Mouse (Mus musculus) spleen, embryonic (tissue): Measurements from ENCODE around the gene Pipox.

Experiments used
- CTCF ChIA-PET: fragments of 350-600 bp; sonication (Branson Sonifier 250); formaldehyde crosslinking; loops from one replicate; lab custom pipeline; 2022; lab: Charles Lee

Gene Pipox

DNA sequence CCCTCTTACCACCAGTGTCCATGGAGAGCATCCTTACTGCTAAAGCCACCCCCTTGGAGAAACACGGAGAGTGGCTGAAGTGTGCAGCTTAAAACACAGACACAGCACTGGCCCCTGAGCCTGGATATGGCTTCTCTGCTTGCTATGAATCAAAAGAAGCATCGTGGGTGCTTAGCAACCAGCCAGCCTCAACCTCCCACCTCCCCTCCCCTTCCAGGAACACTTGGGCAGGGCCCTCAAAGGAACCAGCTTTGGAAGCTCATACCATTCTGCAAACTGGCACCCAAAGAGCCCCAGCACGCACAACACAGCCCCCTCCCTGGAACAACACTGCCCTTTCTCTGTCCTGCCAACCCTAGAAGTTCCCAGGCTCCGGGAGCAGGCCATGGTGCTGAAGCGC, 15.5 kb upstream of the Pipox start:
- CTCF ChIA-PET, result no interaction called here

DNA sequence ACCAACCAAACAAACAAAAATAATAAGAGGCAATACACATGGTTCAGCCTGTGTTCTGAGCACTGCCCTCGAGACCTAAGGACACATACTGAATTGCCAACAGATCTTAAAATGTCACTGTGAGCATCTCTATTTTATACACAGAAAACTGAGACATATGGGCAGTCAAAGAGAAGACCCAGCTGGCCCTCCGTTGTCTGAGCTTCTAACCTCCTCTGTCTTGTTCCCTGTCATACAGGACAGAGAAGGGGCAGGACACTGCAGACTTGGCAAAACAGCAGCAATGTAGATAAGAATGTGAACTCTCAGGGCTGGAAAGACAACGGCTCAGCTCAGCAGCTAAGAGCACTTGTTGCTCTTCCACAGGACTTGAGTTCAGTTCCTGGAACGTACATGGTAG, 14.6 kb upstream of the Pipox start:
- CTCF ChIA-PET, result interaction anchor here (0.6 kb wide), 1 partner anchor 221 kb away, joined by 3 read pairs; no protein-coding TSS in a partner anchor

DNA sequence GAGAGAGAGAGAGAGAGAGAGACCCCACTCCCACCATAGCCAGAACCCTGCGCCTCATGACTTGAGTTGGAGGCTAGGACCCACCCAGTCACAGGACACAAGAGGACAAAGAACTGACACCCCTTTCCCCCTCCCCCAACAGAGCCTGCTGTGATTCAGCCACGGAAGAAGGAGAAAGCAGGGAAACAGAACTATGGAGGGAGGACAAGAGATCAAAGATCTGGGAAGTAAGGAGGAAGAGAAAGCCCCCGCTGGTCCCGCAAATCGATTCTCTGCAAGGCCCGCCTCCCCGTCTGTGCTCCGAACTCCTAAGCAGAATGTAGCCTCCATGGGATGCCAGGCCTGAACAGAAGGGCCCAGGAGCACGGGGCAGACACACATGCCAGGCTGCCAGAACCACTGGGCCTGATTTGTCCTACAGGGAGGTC, 12.9 kb upstream of the Pipox start:
- CTCF ChIA-PET, result no interaction called here

DNA sequence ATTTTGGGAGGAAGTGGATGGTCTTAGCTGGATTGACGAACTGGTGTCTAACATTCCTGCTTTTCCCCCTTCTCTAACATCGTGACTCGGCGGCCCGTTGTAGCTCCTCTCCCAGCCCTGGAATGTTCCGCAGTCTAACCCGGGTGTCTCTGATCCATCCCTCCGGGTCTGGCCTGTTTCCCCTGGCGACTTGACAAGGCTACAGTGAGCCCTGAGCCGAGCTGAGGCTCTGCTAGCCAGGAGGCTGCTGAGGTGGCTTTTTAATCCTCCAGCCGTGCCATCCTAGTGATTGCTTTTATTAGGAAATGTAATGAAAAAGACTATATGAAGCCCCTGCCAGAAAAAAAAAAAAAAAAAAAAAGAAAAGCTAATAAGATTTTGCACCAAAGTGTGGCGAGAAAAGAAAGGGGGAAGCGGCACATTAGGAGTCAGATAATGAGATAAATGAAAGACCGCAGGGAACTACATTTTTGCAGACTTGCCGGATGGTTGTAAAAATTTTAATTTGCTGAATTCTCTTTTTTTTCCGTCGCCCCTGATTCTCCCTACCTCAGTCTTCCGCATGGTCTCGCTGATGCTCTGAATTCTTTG, 12.3 kb upstream of the Pipox start:
- CTCF ChIA-PET, result no interaction called here

DNA sequence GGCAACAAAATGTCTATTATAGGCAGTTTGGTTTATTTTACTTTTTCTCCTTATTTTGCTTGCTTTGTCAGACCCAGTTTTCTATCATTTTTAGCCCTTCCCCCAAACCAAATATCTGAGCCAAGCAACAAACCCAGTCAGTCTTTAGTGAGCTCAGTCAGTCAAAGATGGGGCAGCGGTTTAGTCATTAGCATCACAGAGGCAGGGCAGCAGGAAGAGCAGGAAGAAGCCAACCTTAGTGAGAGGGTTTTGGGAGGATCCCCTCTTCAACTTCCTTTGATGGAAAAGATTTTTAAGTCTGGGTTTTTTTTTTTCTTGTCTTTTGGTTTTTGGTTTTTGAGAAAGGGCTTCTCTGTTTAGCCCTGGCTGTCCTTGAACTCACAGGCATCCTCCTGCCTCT, 10.8 kb upstream of the Pipox start:
- CTCF ChIA-PET, result no interaction called here

DNA sequence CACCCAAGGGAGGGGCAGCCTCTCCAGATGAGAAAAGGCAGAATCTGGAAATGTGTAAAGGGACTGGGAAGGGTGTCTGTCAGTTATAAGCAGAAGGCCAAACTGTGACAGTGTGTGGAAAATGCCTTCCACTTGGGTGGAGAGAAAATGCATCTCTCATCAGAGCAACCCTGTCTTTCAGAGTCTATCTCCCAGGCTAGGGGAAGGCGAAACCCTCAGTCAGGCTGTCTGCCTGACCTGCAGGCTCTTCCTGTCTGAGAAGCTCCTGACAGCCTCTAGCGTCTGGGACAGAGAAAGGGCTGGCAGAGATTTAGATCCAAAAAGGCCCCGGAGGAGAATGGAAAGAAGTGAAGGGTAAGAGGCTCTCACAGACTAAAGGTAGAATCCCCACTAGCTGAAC, 9.9 kb upstream of the Pipox start:
- CTCF ChIA-PET, result no interaction called here

DNA sequence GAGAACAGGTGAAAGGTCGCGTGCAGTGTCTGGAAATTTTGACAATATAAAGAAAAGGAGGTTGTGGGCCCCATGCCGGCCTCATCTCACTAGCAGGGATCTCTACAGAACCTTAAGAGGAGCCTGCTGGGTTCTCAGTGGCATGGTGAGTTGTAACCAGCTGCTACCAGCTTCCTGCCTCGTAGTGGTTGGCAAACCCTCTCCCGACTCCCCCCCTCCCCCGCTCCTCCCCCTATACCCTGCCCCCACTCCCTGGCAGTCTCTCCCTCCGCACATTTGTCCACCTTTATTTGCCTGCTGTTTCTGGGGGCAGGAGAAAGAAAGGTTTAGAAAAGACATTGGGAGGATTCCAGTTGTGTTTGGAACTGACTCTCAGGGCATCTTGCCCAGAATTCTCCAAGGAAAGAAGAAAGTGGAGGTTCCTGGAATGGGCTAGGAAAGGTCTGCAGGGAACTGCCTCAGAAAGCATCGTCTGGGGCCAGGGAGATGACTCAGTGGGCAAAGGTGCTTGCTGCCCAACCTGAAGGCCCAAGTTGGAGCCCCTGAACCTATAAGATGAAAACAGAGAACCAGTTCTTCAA, 8.0 kb upstream of the Pipox start:
- CTCF ChIA-PET, result no interaction called here

DNA sequence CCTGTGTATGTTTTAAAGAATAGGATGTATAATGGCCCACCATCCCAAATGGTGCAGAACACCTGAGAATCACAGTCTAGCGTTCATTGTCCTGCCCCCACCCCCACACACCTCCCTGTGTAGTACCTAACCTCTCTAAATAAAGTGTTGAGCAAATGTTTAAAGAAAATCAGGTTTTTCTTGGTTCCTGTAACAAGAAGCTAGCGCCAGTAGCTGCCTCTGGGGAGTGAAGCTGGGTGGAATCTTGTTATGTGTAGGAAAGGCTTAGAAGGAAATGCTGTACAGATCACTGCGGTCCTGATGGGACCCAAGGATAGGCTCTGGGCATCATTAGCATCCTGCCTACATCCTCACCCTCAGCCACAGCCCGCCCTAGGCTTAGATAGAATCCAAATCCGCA, 7.5 kb upstream of the Pipox start:
- CTCF ChIA-PET, result no interaction called here

DNA sequence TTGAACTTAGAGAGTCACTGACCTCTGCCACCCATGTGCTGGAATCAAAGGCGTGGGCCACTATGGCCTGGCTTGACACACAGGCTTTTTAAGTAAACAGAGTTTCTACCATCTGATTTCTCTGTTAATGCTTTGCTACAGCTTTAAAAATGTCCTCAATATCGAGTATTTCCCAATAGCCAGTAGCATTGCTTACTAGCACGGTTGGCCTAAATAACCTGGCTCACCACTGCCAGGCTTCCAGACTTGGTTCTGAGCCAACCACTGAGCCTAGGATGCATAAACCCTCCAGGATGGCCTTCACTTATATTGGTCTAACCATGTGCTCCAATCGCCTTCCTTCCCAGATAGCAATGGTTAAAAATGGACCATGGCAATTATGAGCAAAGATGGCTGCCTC, 6.8 kb upstream of the Pipox start:
- CTCF ChIA-PET, result no interaction called here

DNA sequence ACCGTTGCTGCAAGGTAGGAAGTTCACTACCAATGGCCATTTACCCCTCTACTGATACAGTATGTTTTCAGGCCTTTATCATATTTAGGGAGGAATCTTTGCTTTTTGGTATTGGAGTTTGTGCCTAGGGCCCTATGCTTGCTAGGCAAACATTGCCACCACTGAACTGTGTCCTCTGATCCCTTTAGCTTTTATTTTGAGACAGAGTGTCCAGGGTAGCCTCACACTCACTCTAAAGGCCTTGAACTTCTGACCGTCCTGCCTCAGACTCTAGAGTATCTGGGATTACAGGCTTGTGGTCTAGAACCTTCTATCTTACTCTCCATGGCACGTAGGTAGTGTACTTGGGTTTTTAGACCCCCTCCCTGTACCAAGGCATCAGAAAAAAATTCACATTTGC, 6.3 kb upstream of the Pipox start:
- CTCF ChIA-PET, result no interaction called here

DNA sequence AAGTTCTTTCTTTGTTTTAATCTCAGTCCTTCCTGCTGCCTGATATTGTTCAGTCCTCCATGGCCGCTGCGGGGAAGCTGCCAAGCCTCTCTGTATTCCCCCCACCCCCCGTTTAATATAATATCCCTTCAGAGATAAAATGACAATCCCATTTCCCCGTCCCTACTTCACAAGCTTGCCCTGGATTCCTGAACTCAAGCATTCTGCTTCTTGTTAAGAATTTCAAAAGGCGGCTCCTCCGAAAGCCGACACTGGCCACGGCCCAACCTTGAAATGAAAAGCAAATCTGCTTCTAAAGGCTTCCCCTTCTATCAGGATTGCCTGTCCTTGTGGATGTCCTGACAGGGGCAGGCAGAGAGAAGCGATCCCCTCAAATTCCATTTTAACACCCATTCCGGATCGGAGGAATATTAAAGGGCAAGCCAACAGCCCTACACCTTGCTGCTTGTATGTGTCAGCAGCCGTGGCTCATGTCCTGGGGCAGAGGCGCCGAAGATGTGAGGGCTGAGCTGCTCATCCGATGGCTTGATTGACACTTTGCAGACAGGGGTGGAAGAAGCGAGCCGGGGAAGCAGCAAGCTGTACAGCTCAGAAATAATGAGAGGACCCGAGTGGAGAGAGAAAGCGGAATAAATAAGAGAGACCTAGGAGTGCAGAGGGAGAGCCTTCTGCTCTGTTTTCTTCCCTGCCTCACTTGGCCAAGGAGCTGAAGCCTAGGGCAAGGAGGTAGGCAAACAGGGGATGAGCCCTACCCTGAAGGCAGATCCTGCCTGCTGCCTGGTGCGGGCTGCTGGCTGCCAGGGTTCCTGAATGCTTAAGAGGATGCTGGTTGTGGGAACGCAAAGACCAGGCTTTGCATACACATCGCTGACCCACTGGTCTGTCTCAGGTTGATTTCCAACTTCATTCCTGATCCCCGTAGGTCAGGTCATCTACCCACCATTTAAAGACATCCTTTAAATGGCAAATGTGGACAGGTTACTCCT, 3.2 kb upstream of the Pipox start:
- CTCF ChIA-PET, result interaction anchor here (0.7 kb wide), 1 partner anchor 66 kb away, joined by 9 read pairs; no protein-coding TSS in a partner anchor

DNA sequence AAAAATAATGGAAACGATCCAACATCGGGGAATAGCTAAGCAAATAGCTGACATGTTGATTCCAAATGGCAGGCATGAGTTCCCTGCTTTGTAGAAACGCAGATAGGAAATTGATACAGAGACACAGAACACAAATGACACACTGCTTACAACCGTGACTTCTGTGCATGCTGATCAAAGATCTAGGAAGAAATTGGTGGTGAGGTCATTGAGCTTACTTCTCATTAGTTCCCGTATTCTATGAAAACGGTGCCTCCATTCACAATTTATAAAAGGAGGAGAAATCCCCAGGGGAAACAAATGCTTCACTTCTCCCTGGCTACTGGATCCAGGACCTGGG, 2.6 kb upstream of the Pipox start:
- CTCF ChIA-PET, result interaction anchor here (0.7 kb wide), 1 partner anchor 67 kb away, joined by 9 read pairs; no protein-coding TSS in a partner anchor

DNA sequence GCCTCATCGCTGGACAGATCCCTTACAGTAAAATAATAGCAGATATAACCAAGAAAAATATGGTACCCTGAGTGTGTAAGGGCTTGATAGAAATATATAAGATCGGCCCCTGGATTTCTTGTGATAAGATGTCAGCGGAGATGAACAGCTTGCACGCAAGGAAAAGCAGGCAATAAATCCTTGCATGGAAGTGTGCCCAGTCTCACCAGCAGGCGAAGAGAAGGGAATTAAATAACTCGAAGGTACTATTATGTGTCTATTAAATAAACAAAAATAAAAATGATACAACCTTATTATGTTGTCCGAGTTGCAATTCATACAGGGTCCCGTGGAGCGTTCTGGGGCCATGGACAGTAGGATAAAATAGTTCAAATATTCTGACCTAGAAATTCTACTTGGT, 2.1 kb upstream of the Pipox start:
- CTCF ChIA-PET, result interaction anchor here (0.7 kb wide), 1 partner anchor 67 kb away, joined by 9 read pairs; no protein-coding TSS in a partner anchor

DNA sequence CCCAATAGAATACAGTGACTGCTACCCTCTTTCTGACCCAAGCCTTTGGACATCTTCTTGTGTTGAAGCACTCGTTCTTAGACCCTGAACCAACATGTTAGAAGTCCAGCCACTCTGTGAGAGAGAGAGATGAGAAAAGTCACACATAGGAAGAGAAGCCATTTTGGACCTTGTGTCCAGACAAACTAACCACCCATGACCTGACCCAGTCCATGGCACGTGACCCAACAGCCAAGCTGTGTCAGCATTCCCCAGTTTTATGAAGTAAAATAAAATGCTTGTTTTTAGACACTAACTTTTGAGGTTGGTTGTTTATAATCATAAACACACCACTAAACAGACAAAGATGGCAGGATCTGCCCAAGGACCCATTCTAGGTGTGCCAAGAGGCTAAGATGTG, 1.1 kb upstream of the Pipox start:
- CTCF ChIA-PET, result interaction anchor here (1.0 kb wide), 1 partner anchor 86 kb away, joined by 10 read pairs; no protein-coding TSS in a partner anchor

DNA sequence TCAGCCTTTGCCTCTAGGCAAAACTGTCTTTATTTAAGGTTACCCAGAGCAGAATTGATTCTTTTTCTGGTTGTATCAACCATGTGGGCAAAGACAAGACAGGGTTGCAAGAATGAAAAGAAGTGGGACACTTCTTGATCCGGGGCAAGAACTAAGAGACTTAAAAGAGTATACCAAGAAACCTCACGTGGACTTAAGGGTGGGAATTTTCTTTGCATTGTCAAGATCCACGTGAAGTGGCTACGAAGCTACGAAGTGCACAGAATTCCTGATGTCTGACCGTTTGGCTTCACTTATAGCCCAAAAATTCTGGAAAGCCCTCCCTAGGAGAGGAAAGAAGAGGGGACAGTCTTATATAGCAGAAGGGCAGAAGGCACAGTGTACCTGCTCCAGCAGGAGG, 613 bp downstream of the Pipox start:
- CTCF ChIA-PET, result no interaction called here

DNA sequence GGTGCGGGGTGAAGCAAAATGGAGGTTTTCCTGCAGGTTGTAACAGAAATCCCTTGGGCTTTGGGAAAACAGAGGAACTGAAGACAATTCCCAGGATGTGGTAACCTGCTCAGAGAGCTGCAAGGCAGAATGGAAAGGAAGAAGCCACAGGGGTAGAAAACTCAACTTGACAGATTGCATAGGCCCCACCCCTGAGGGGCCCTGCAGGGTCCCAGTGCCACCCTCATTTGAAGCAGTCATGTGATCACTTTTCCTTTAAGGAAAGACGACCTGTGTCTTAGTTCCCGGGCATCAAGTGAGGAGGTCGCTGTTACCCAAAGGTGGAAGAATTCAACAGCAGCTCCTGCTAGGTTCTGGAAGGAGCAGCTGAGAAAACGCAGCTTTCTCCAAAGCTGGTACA, 1.0 kb downstream of the Pipox start:
- CTCF ChIA-PET, result no interaction called here

DNA sequence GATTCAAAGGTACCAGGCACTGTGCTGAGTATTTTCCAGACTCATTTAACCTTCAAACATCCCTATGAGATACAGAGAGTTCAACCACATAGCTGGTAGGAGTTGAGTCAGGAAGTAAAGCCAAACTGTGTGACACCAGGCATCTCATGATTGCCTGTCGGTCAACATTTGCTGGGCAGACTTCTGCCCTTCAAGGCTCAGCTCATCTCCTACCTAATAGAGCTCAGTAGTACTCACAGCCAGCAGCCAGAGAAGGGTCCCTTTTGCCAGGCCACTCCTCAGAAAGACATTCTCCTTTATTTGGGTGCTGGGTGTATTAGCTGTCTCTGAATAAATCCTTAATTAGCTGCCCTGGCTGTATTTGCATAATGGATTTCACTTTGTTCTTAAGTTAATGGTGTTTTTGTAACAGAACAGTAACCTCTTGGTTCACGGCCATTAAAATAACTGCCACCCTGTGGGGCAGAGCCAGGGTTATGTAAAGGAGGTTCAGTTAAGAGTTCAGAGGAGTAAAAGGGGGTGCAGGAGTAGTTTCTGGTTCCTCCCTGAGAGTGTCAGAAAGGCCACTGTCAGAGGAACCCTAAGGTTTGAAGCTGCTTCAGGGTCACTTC, 3.1 kb downstream of the Pipox start:
- CTCF ChIA-PET, result no interaction called here

DNA sequence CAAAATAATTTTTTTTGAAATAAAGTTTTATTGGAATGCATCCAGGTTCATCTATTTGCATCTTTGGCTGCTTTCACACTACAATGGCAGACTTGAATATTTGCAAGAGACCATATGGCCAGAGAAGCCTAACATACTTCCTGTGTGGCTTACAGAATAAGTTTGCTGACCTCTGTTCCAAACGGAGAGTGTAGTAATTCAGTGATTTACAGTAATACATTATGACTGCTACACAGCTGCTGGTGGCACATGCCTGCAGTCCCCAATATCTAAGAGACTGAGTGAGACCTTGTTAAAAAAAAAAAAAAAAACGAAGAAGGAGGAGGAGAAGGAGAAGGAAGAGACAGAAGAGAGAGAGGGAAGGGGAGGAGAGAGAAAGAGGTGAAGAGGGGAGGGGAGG, 4.4 kb downstream of the Pipox start:
- CTCF ChIA-PET, result no interaction called here

DNA sequence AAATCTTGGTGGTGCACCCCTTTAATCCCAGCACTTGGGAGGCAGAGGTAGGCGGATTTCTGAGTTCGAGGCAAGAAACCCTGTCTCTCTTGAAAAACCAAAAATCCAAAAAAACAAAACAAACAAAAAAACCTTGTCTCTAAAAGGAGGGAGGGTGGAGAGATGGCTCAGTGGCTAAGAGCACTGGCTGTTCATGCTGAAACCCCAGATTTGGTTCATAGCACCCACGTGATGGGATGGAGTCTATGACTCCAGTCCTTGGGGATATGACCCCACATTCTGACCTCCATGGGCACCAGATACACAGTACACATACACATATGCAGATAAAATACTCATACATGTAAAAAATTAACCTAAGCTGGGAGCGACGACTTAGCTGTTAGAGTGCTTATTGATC, 5.0 kb downstream of the Pipox start:
- CTCF ChIA-PET, result no interaction called here

DNA sequence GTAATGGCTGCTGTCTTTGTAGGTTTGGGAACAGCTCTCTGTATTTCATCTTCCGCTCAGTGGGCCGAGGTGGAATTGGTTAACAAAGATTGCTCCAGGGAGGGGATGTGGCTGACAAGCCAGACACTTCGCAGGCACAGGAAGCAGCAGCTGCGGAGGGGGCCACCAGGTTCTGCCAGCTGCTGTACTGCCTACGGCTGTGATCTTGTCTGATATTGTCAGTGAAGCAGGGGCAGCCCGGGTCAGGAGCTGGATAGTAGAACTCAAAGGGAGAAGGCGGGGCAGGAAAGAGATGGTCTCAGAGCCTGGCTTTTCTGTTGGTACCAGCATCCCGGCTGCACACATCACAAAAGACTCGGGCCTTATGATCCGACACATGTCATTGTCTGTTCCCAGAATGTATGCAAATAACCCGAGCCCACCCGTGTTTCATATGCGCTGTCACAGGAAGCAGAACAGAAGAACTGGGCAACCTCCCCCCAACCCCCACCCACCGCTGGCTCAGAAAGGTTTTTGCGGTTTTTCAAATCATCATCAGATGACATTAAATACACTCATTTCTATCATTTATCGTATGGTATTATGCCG, 6.4 kb downstream of the Pipox start:
- CTCF ChIA-PET, result no interaction called here

DNA sequence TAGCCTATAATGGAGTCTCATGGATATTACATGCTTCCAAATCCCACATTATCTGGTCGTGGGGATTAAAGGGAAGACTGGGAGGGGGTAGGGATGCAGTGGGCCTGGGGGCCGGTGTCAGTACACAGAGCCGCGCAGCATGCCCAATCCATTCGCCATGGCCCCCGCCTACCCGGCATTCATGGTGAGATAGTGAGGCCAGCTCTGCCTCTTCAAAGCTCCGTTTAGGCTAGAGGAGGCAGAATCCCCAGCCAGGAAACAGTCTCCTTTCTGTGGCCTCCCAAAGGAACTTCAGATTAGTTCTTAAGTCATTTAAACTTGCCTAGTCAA, 8.7 kb downstream of the Pipox start:
- CTCF ChIA-PET, result interaction anchor here (0.8 kb wide), 1 partner anchor 14 kb away, joined by 6 read pairs; no protein-coding TSS in a partner anchor
